Mouse (Mus musculus): ENCODE data around the gene Emc7. TPM values are rescaled to one million over a fixed set of nuclear protein-coding genes. Genes with fewer than 3 reads are reported as not detected.
A peak's percentile ranks its signal among the peaks of the same experiment; 100 is the strongest.

Gene Emc7
- polyA plus RNA-seq, 1 experiment from 2014 or later = 24.6 TPM

DNA sequence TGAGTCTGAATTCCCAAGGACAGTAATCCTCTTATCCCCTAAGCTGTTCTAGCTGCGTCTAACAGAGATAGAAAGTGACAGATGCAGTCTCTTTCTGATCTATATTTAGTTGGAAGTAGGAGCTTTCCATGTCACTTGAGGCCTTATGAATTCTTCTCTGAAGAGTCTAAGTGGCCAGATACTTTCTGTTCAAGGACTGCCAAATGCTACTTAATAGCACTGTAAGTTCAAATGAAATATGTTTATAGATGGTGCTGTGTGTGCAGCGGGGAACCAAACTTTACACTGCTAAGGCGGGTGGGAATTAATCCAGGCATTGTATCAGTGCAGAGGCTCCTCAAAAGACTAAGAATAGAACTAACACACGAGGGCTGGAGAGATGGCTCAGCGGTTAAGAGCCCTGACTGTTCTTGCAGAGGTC is 16.2 kb downstream of the Emc7 start:
- Histone ChIP-seq H3K27ac (no peak overlapping the region), H3K4me2 (replicated peaks) (no peak overlapping the region), H3K36me3 (replicated peaks; ENCODE audit: control insufficient read depth, insufficient read depth) (peaks cover 45% of the 10 kb centered on the region), H3K9ac (no peak overlapping the region), H3K27me3 (ENCODE audit: control insufficient read depth, insufficient read depth, low read length) (no peaks in the 10 kb centered on the region), H3K9me3 (ENCODE audit: control insufficient read depth, low read length) (no peaks in the 10 kb centered on the region), H3K4me1 (replicated peaks; ENCODE audit: control insufficient read depth, insufficient read depth, low read length) (no peaks in the 10 kb centered on the region), H3K4me3 (replicated peaks; ENCODE audit: low read length) (no peak overlapping the region)
- ATAC-seq (ENCODE audit: low FRiP score) = no peak
- DNase-seq (ENCODE audit: low spot score) = no peak
- 78% methylated on average over 5 of the region's 5 CpGs for WGBS

DNA sequence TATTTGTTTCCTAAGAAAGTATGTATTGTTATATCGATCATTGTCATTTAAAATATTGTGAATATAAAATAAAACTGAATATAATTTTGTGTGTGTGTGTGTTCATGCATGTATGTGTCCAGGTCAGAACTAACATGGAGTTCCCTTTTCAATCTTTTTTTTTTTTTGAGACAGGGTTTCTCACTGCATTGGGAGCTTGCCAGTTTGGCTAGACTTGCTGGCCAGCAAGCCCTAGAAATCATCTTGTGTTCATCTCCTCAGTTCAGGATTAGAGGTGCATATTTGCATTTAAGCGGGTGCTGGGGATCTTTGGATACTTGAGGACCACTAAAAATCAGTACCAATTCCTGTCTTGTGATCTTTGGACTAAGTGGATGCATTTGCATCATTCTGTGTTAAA is 17.3 kb downstream of the Emc7 start:
- ATAC-seq (ENCODE audit: low FRiP score) = no peak
- H3K4me1 ChIP-seq (replicated peaks; ENCODE audit: control insufficient read depth, insufficient read depth, low read length) = no peaks in the 10 kb centered on the region

DNA sequence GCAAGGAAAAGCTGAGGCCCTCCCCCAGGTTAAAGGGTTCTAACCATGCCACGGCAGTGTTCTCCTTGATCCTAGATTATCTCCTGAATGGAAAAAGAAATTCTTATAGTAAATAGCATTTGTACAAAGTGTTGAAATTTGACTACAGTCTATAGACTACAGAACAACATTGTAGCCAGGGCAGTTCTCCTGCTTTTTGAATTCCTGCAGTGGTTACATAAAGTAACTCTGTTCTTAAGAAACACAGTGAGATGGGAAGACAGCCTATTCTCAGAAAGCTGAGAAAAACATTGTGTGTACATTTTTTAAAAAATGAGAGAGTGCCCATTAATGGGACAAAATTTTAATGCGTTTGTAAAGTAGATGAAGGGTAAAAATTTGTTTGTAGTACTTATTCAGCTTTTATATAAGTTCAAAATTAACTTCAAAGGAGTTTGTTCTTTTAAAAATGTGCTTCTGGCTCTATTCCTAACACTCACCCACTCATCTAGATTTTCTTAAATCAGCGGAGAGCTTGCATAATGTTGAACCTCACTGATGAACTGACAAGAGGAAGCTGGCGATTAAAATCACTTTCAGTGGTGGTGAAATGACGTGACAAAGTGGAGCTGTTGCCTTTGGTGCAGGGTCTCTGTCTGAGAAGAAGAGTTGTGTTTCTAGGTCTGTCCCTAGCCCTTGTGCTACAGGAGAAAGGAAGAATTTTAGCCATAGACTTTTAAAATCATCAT is 20.4 kb downstream of the Emc7 start:
- H3K4me2 ChIP-seq (replicated peaks) = no peak overlapping the region
- ATAC-seq (ENCODE audit: low FRiP score) (no peak), DNase-seq (ENCODE audit: low spot score) (no peak)
- no peaks in the 10 kb centered on the region for H3K9me3 ChIP-seq (ENCODE audit: control insufficient read depth, low read length)
- no peak overlapping the region for H3K9ac ChIP-seq
- H3K4me1 ChIP-seq (replicated peaks; ENCODE audit: control insufficient read depth, insufficient read depth, low read length) = no peaks in the 10 kb centered on the region
- no peak overlapping the region for H3K4me3 ChIP-seq (replicated peaks; ENCODE audit: low read length)
- no peaks in the 10 kb centered on the region for H3K27me3 ChIP-seq (ENCODE audit: control insufficient read depth, insufficient read depth, low read length)
- peaks cover 4% of the 10 kb centered on the region; the same call in 1 of the 2 replicates for H3K36me3 ChIP-seq (replicated peaks; ENCODE audit: control insufficient read depth, insufficient read depth)
- no peak overlapping the region for H3K27ac ChIP-seq
- 80% methylated on average over 5 of the region's 5 CpGs for WGBS

More for the DNA sequence above, 17.3 kb downstream of the Emc7 start:
- H3K4me2 ChIP-seq (replicated peaks) = no peak overlapping the region
- H3K27me3 ChIP-seq (ENCODE audit: control insufficient read depth, insufficient read depth, low read length) = no peaks in the 10 kb centered on the region
- H3K9ac ChIP-seq = no peak overlapping the region
- H3K9me3 ChIP-seq (ENCODE audit: control insufficient read depth, low read length) = no peaks in the 10 kb centered on the region
- WGBS = 92% methylated on average over 2 of the region's 2 CpGs
- peaks cover 34% of the 10 kb centered on the region for H3K36me3 ChIP-seq (replicated peaks; ENCODE audit: control insufficient read depth, insufficient read depth)
- H3K27ac ChIP-seq = no peak overlapping the region
- no peak for DNase-seq (ENCODE audit: low spot score)
- H3K4me3 ChIP-seq (replicated peaks; ENCODE audit: low read length) = no peak overlapping the region

- Histone ChIP-seq H3K27me3 (ENCODE audit: control insufficient read depth, insufficient read depth, low read length) (no peaks in the 10 kb centered on the region), H3K36me3 (replicated peaks; ENCODE audit: control insufficient read depth, insufficient read depth) (no peaks in the 10 kb centered on the region; the same call in 1 of the 2 replicates), H3K4me1 (replicated peaks; ENCODE audit: control insufficient read depth, insufficient read depth, low read length) (no peaks in the 10 kb centered on the region), H3K27ac (no peak overlapping the region), H3K4me2 (replicated peaks) (no peak overlapping the region), H3K4me3 (replicated peaks; ENCODE audit: low read length) (no peak overlapping the region), H3K9me3 (ENCODE audit: control insufficient read depth, low read length) (no peaks in the 10 kb centered on the region), H3K9ac (no peak overlapping the region)
- no peak for ATAC-seq (ENCODE audit: low FRiP score)
- 86% methylated on average over 6 of the region's 6 CpGs for WGBS
- DNase-seq (ENCODE audit: low spot score) = no peak
These were observed 21.8 kb downstream of the Emc7 start for GRCm38 (mm10) chr2:112476554-112476953.

GRCm38 (mm10) chr2:112480669-112481068 is 25.9 kb downstream of the Emc7 start, which contains the start of gene Chrm5:
Chrm5 (minus strand) TSS chr2:112480769.
- ATAC-seq (ENCODE audit: low FRiP score) = no peak
- Histone ChIP-seq H3K4me3 (replicated peaks; ENCODE audit: low read length) (no peak within 1 kb of the TSS), H3K4me2 (replicated peaks) (no peak within 1 kb of the TSS), H3K27me3 (ENCODE audit: control insufficient read depth, insufficient read depth, low read length) (no peaks in the 10 kb centered on the region), H3K27ac (no peak within 1 kb of the TSS), H3K9ac (no peak within 1 kb of the TSS), H3K4me1 (replicated peaks; ENCODE audit: control insufficient read depth, insufficient read depth, low read length) (no peaks in the 10 kb centered on the region), H3K9me3 (ENCODE audit: control insufficient read depth, low read length) (no peaks in the 10 kb centered on the region), H3K36me3 (replicated peaks; ENCODE audit: control insufficient read depth, insufficient read depth) (no peaks in the 10 kb centered on the region)
- no peak for DNase-seq (ENCODE audit: low spot score)
- 93% methylated on average over 5 of the region's 5 CpGs for WGBS

- Histone ChIP-seq H3K4me1 (replicated peaks; ENCODE audit: control insufficient read depth, insufficient read depth, low read length) (no peaks in the 10 kb centered on the region), H3K27me3 (ENCODE audit: control insufficient read depth, insufficient read depth, low read length) (no peaks in the 10 kb centered on the region), H3K4me3 (replicated peaks; ENCODE audit: low read length) (no peak overlapping the region), H3K27ac (no peak overlapping the region), H3K4me2 (replicated peaks) (no peak overlapping the region), H3K9ac (no peak overlapping the region), H3K36me3 (replicated peaks; ENCODE audit: control insufficient read depth, insufficient read depth) (no peaks in the 10 kb centered on the region), H3K9me3 (ENCODE audit: control insufficient read depth, low read length) (no peaks in the 10 kb centered on the region)
- peak; percentile 37; the same call in 1 of the 2 replicates for ATAC-seq (ENCODE audit: low FRiP score)
- peak; percentile 73 for DNase-seq (ENCODE audit: low spot score)
- 0% methylated on average over 2 of the region's 2 CpGs for WGBS
These were observed 26.8 kb downstream of the Emc7 start for GRCm38 (mm10) chr2:112481564-112481963.

GRCm38 (mm10) chr2:112482533-112483333 is 27.9 kb downstream of the Emc7 start:
- H3K4me3 ChIP-seq (replicated peaks; ENCODE audit: low read length) = no peak overlapping the region
- no peak overlapping the region for H3K27ac ChIP-seq
- WGBS = 81% methylated on average over 5 of the region's 5 CpGs
- H3K36me3 ChIP-seq (replicated peaks; ENCODE audit: control insufficient read depth, insufficient read depth) = no peaks in the 10 kb centered on the region
- H3K4me1 ChIP-seq (replicated peaks; ENCODE audit: control insufficient read depth, insufficient read depth, low read length) = no peaks in the 10 kb centered on the region
- no peaks in the 10 kb centered on the region for H3K9me3 ChIP-seq (ENCODE audit: control insufficient read depth, low read length)
- no peaks in the 10 kb centered on the region for H3K27me3 ChIP-seq (ENCODE audit: control insufficient read depth, insufficient read depth, low read length)
- DNase-seq (ENCODE audit: low spot score) (no peak), ATAC-seq (ENCODE audit: low FRiP score) (no peak)
- H3K9ac ChIP-seq = no peak overlapping the region
- no peak overlapping the region for H3K4me2 ChIP-seq (replicated peaks)

DNA sequence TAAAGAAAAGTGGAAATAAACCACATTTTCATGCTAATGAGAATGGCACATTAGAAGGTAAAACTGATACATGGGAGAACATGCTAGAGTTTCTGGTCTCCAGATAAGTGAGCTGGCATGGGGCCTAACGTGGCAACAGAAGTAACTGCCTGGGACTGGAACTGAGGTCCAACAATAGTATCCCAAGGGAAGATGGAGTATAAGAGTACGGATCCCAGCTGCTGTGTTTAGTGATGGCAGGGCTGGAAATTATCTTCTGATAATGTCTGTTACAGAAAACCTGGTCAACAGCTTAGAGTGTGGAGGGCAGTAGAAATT is 28.5 kb downstream of the Emc7 start:
- 75% methylated on average over 2 of the region's 2 CpGs for WGBS
- H3K4me2 ChIP-seq (replicated peaks) = no peak overlapping the region

GRCm38 (mm10) chr2:112484886-112485285 is 30.1 kb downstream of the Emc7 start:
- H3K27ac ChIP-seq = no peak overlapping the region
- ATAC-seq (ENCODE audit: low FRiP score) (no peak), DNase-seq (ENCODE audit: low spot score) (no peak)
- H3K4me1 ChIP-seq (replicated peaks; ENCODE audit: control insufficient read depth, insufficient read depth, low read length) = no peaks in the 10 kb centered on the region
- no peak overlapping the region for H3K4me3 ChIP-seq (replicated peaks; ENCODE audit: low read length)
- no peak overlapping the region for H3K9ac ChIP-seq
- no peaks in the 10 kb centered on the region for H3K9me3 ChIP-seq (ENCODE audit: control insufficient read depth, low read length)
- WGBS = 78% methylated on average over 2 of the region's 2 CpGs
- H3K4me2 ChIP-seq (replicated peaks) = no peak overlapping the region
- no peaks in the 10 kb centered on the region for H3K27me3 ChIP-seq (ENCODE audit: control insufficient read depth, insufficient read depth, low read length)
- H3K36me3 ChIP-seq (replicated peaks; ENCODE audit: control insufficient read depth, insufficient read depth) = no peaks in the 10 kb centered on the region

More for the DNA sequence above, 28.5 kb downstream of the Emc7 start:
- no peaks in the 10 kb centered on the region for H3K4me1 ChIP-seq (replicated peaks; ENCODE audit: control insufficient read depth, insufficient read depth, low read length)
- no peak for DNase-seq (ENCODE audit: low spot score)
- H3K27ac ChIP-seq = no peak overlapping the region
- H3K4me3 ChIP-seq (replicated peaks; ENCODE audit: low read length) = no peak overlapping the region
- no peak overlapping the region for H3K9ac ChIP-seq
- no peak for ATAC-seq (ENCODE audit: low FRiP score)
- no peaks in the 10 kb centered on the region for H3K9me3 ChIP-seq (ENCODE audit: control insufficient read depth, low read length)
- H3K36me3 ChIP-seq (replicated peaks; ENCODE audit: control insufficient read depth, insufficient read depth) = no peaks in the 10 kb centered on the region
- no peaks in the 10 kb centered on the region for H3K27me3 ChIP-seq (ENCODE audit: control insufficient read depth, insufficient read depth, low read length)

Measured in hindbrain, embryonic 14.5 days (tissue).